In the genomic region with DNA sequence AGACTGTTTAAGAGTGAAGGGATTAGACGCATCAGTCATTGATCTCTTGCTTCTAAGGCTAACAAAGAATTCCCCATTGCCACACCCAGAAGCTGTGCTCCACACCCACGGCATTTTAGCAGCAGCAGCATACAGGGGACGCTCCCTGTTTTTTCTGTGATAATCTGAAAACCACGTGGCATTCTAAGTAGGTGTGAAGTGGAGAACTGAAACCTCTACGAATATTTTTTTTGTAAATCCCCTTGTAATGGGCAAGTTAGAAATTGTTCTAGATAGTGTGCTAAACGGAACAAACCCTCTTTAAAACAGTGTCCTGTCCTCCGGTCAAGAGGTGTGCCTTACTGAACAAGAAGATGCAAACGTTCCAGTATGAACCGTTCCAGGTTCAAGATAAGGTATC, we compare ENCODE assay signal across 20 mouse cellular contexts.
DNase-seq lines count a peak whose midpoint lies in the region; TF ChIP-seq lines count a peak whose summit lies in the region.
"Had no signal": no experiment of that assay in that cellular context is flagged by ENCODE, and none has a peak within 500 bp of the region (broad histone marks: within the 10 kb centered on the region; RNA-seq: fewer than 3 reads in every experiment).

No protein-coding gene starts in this region.

- no peak for TF ChIP-seq POLR2A in CH12.LX (IDR thresholded peaks at IDR 0.05; ENCODE audit: low read depth, low read length)

- in situ Hi-C loops in CH12.LX (cut with MboI; ENCODE audit: low pct_ligation_motif_present, low pct_unique_long_range_greater_than_20kb, low sequenced_read_pairs): no loop called here

- H3K79me2 ChIP-seq in CH12.LX (replicated peaks; ENCODE audit: control insufficient read depth, extremely low read depth, insufficient read depth, poor library complexity, severe bottlenecking): no peaks in the 10 kb centered on the region

- H3K27me3 ChIP-seq in CH12.LX (replicated peaks): no peaks in the 10 kb centered on the region
- H3K27me3 ChIP-seq: embryonic facial prominence, embryonic 13.5 days; embryonic facial prominence, embryonic 15.5 days; forebrain, embryonic 12.5 days had no signal

- dilution Hi-C loops in CH12.LX (cut with MboI; ENCODE audit: extremely low pct_ligation_motif_present, extremely low pct_unique_long_range_greater_than_20kb, low sequenced_read_pairs): no loop called here

- no peak overlapping the region for H3K4me3 ChIP-seq in CH12.LX (replicated peaks in 1 of 3; ENCODE audit: low read depth in 2 of 3, low read length in 2 of 3, poor library complexity in 1 of 3)
- H3K4me3 ChIP-seq: embryonic facial prominence, embryonic 13.5 days; embryonic facial prominence, embryonic 15.5 days; erythroblast, embryonic 14.5 days; forebrain, embryonic 10.5 days; forebrain, embryonic 12.5 days had no signal

- H3K4me1 ChIP-seq in CH12.LX (ENCODE audit: control insufficient read depth in 1 of 2, insufficient read depth in 2 of 2): peaks cover 3 to 16% of the 10 kb centered on the region in 2 experiments; a peak in 3 of 4 replicates
- H3K4me1 ChIP-seq: embryonic facial prominence, embryonic 13.5 days; embryonic facial prominence, embryonic 15.5 days; forebrain, embryonic 10.5 days; forebrain, embryonic 12.5 days had no signal

- H3K9ac ChIP-seq in CH12.LX (ENCODE audit: insufficient read depth, low read depth): no peak overlapping the region
- H3K9ac ChIP-seq: embryonic facial prominence, embryonic 13.5 days; embryonic facial prominence, embryonic 15.5 days; forebrain, embryonic 12.5 days had no signal

- DNase-seq in CH12.LX (ENCODE audit: extremely low read depth): peak; percentile 56
- DNase-seq in ES-CJ7 (ENCODE audit: low read depth, low spot score): peak; percentile 34
- DNase-seq in ZHBTc4 (ENCODE audit: low read depth, low spot score): peak; percentile 39
- DNase-seq in spleen, postnatal 4 days (ENCODE audit: low spot score in 2 of 2): no peak
- no peak for DNase-seq in thymus, postnatal 25 days
- DNase-seq: adrenal gland, adult 2 months; adrenal gland, postnatal 10 days; adrenal gland, postnatal 25 days; cerebellum, adult 11 months; cerebellum, adult 18-20 months; cerebellum, adult 8-10 months; cerebellum, adult 9-11 months; cerebellum, postnatal 14 days; cerebellum, postnatal 36 days; embryo, embryonic 11 days had no signal

- no peak for TF ChIP-seq EP300 in CH12.LX (IDR thresholded peaks at IDR 0.05; ENCODE audit: low read length)

- H3K9me3 ChIP-seq in CH12.LX (replicated peaks; ENCODE audit: low read length): no peaks in the 10 kb centered on the region
- H3K9me3 ChIP-seq: embryonic facial prominence, embryonic 13.5 days; embryonic facial prominence, embryonic 15.5 days; forebrain, embryonic 10.5 days; forebrain, embryonic 12.5 days had no signal

- TF ChIP-seq CTCF in CH12.LX (conservative IDR thresholded peaks at IDR 0.05 in 1 of 2, IDR thresholded peaks at IDR 0.05 in 1 of 2; ENCODE audit: low read depth in 2 of 2, low read length in 2 of 2): no peak

- H3K4me2 ChIP-seq in CH12.LX (ENCODE audit: insufficient read depth, low read depth, poor library complexity, severe bottlenecking): no peak overlapping the region
- H3K4me2 ChIP-seq: embryonic facial prominence, embryonic 13.5 days; embryonic facial prominence, embryonic 15.5 days; forebrain, embryonic 12.5 days had no signal

- H3K27ac ChIP-seq in CH12.LX (ENCODE audit: insufficient read depth, low read depth): peak overlapping the region; percentile 26; the same call in 1 of the 2 replicates
- H3K27ac ChIP-seq: embryonic facial prominence, embryonic 13.5 days; embryonic facial prominence, embryonic 15.5 days; forebrain, embryonic 10.5 days; forebrain, embryonic 12.5 days had no signal

- no peaks in the 10 kb centered on the region for H3K36me3 ChIP-seq in CH12.LX (replicated peaks in 1 of 2; ENCODE audit: control insufficient read depth in 1 of 2, insufficient read depth in 1 of 2, low read length in 1 of 2)
- H3K36me3 ChIP-seq: embryonic facial prominence, embryonic 13.5 days; embryonic facial prominence, embryonic 15.5 days; forebrain, embryonic 10.5 days; forebrain, embryonic 12.5 days had no signal

- no peak for TF ChIP-seq RAD21 in CH12.LX (IDR thresholded peaks at IDR 0.05; ENCODE audit: low read depth, low read length)

TF ChIP-seq in CH12.LX, 34 proteins besides CTCF, POLR2A, EP300 and RAD21:
- TF ChIP-seq SMC3 (IDR thresholded peaks at IDR 0.05; ENCODE audit: low read depth, low read length) (no peak), NELFE (IDR thresholded peaks at IDR 0.05; ENCODE audit: low read depth, low read length) (no peak), KAT2A (IDR thresholded peaks at IDR 0.05; ENCODE audit: insufficient replicate concordance, low read length) (no peak), UBTF (IDR thresholded peaks at IDR 0.05; ENCODE audit: low read depth, low read length) (no peak), USF1 (IDR thresholded peaks at IDR 0.05; ENCODE audit: low read depth, low read length) (peak; percentile 45), JUND (conservative IDR thresholded peaks at IDR 0.05; ENCODE audit: low read depth, low read length) (no peak), BHLHE40 (IDR thresholded peaks at IDR 0.05; ENCODE audit: low read depth, low read length) (0 out of 2 replicates have a peak, but pooled peaks have one; percentile 15), MEF2A (IDR thresholded peaks at IDR 0.05; ENCODE audit: borderline replicate concordance, low read depth, low read length) (peak; percentile 38; the same call in 1 of the 2 replicates), GABPA (IDR thresholded peaks at IDR 0.05; ENCODE audit: insufficient replicate concordance, low read depth, low read length) (no peak), PAX5 (IDR thresholded peaks at IDR 0.05; ENCODE audit: low read length) (no peak), RCOR1 (conservative IDR thresholded peaks at IDR 0.05; ENCODE audit: low read depth, low read length) (no peak), MXI1 (IDR thresholded peaks at IDR 0.05; ENCODE audit: low read depth, low read length) (peak; percentile 27; the same call in 1 of the 2 replicates), ETS1 (conservative IDR thresholded peaks at IDR 0.05; ENCODE audit: low read depth, low read length) (peak; percentile 26; the same call in 1 of the 2 replicates), ZC3H11A (IDR thresholded peaks at IDR 0.05; ENCODE audit: low read depth, low read length) (no peak), HCFC1 (IDR thresholded peaks at IDR 0.05; ENCODE audit: low read depth, low read length) (no peak), MAX (IDR thresholded peaks at IDR 0.05; ENCODE audit: low read length) (peak; percentile 92), MAZ (IDR thresholded peaks at IDR 0.05; ENCODE audit: low read depth, low read length) (no peak), NRF1 (IDR thresholded peaks at IDR 0.05; ENCODE audit: low read depth, low read length) (no peak), TCF12 (IDR thresholded peaks at IDR 0.05; ENCODE audit: low read depth, low read length) (no peak), E2F4 (IDR thresholded peaks at IDR 0.05; ENCODE audit: insufficient replicate concordance, low read depth, low read length) (no peak), ELF1 (IDR thresholded peaks at IDR 0.05; ENCODE audit: low read depth, low read length) (no peak), USF2 (conservative IDR thresholded peaks at IDR 0.05; ENCODE audit: low read depth, low read length) (0 out of 2 replicates have a peak, but pooled peaks have one; percentile 10), CHD1 (IDR thresholded peaks at IDR 0.05; ENCODE audit: low read depth, low read length) (no peak), MAFK (IDR thresholded peaks at IDR 0.05; ENCODE audit: insufficient replicate concordance, low read length) (no peak), ZKSCAN1 (IDR thresholded peaks at IDR 0.05; ENCODE audit: borderline replicate concordance, low read depth, low read length) (no peak), POLR2AphosphoS2 (IDR thresholded peaks at IDR 0.05; ENCODE audit: low read depth, low read length) (no peak), CHD2 (IDR thresholded peaks at IDR 0.05; ENCODE audit: low read length) (no peak), IRF4 (IDR thresholded peaks at IDR 0.05; ENCODE audit: low read depth, low read length) (peak; percentile 85), SIN3A (IDR thresholded peaks at IDR 0.05; ENCODE audit: low read length) (no peak), MYC (IDR thresholded peaks at IDR 0.05; ENCODE audit: low read depth, low read length) (peak; percentile 76), ZMIZ1 (IDR thresholded peaks at IDR 0.05; ENCODE audit: low read depth, low read length) (no peak), TBP (conservative IDR thresholded peaks at IDR 0.05; ENCODE audit: low read depth, low read length) (no peak), JUN (IDR thresholded peaks at IDR 0.05; ENCODE audit: insufficient read depth, low read depth, low read length) (no peak), ZNF384 (IDR thresholded peaks at IDR 0.05; ENCODE audit: low read depth, low read length) (peak; percentile 85)

Comparison
In these comparisons a context has a peak if more than half of its experiments do, and no peak if none do; other contexts are left out.
1. DNase-seq: peak in CH12.LX (single experiment), ES-CJ7 (single experiment) and ZHBTc4 (single experiment); none in spleen, postnatal 4 days (0 of 2) and thymus, postnatal 25 days (single experiment).